Mouse (Mus musculus) left cerebral cortex, adult 2 months (tissue): Measurements from ENCODE around the gene Tcp11l1. TPM values are rescaled to one million over a fixed set of nuclear protein-coding genes. Genes with fewer than 3 reads are reported as not detected.

Experiments
- DNase-seq, 2 experiments: peaks; one replicate each; pipeline ENCODE4 v3.0.0; 2021 to 2022; ENCODE audit warnings: low spot score in 2 of 2, mixed read lengths in 1 of 2; ENCODE audit errors: extremely low spot score in 1 of 2
- H3K27ac ChIP-seq: fragments of 200-600 bp; 2 replicates; pipeline ENCODE4 v1.8.1; 2022
- H3K4me3 ChIP-seq: fragments of 200-600 bp; 2 replicates; pipeline ENCODE4 v1.8.1; 2022
- CTCF ChIP-seq: fragments of 200-600 bp; IDR thresholded peaks from 2 replicates; pipeline ENCODE4 v1.8.1; 2022; ENCODE audit warnings: antibody characterized with exemption, mild to moderate bottlenecking, moderate library complexity
- intact Hi-C: fragments of 180-260 bp; cut with DNase I; formaldehyde crosslinking; loops from one replicate; pipeline ENCODE4 v1.15.1; 2025
- total RNA-seq, 2 experiments: library from RNA; stranded (reverse); gene quantifications; 2 replicates each; pipeline ENCODE4 v1.2.3; 2021

The Tcp11l1 gene
- total RNA-seq, 2 experiments from 2014 or later: 41.5 to 42.6 TPM

DNA sequence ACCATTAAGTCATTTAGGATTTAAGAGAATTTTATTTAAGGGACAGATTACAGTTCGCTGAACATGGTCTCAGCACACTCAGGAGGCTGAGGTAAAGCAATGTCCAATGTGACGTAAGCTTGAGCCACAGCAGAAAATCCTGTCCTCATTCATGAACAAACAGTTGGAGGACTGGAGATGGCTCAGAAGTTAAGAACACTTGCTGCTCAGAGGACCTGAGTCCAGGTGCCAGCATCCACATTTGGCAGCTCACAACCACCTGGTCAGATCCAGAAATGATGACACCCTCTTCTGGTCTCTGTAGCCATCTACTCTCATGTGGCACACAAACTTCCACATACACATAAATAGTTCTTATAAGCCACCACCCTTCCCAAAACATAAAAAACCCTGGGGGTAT, 27.7 kb upstream of the Tcp11l1 start:
- Histone ChIP-seq H3K4me3 (no peak overlapping the region), H3K27ac (no peak overlapping the region)
- DNase-seq: no peak
- intact Hi-C loops: loop anchor here (5.0 kb wide), 1 partner anchor 52 kb away; no protein-coding TSS in a partner anchor
- TF ChIP-seq CTCF: no peak

DNA sequence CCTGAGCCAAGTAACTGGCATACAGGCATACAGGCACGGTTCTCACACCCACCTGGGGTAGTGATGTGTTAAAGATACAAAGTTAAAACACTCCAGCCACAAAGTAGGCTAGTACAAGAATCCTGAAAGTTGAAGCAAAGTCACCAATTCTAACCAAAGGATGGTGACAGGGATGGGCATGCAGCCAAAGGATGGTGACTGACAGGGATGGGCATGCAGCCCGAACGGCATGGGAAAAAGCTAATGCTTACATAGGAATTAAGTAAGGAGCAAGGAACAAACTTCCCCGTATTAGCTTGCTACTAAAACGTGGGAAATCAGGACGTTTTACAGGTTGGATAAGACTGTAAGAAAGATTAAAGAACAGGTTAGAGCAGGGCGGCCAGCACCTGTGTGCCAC, 24.3 kb upstream of the Tcp11l1 start:
- no peak for TF ChIP-seq CTCF
- intact Hi-C loops: no loop called here
- no peak overlapping the region for H3K27ac ChIP-seq
- DNase-seq: no peak
- H3K4me3 ChIP-seq: no peak overlapping the region

- no peak overlapping the region for H3K27ac ChIP-seq
- DNase-seq: no peak
- TF ChIP-seq CTCF: no peak
- intact Hi-C loops: no loop called here
- no peak overlapping the region for H3K4me3 ChIP-seq
These were observed 20.7 kb upstream of the Tcp11l1 start for GRCm38 (mm10) chr2:104732562-104733256.

- H3K27ac ChIP-seq: no peak overlapping the region
- intact Hi-C loops: no loop called here
- no peak for TF ChIP-seq CTCF
- H3K4me3 ChIP-seq: no peak overlapping the region
- no peak for DNase-seq
These were observed 20.1 kb upstream of the Tcp11l1 start for GRCm38 (mm10) chr2:104732033-104732444.

DNA sequence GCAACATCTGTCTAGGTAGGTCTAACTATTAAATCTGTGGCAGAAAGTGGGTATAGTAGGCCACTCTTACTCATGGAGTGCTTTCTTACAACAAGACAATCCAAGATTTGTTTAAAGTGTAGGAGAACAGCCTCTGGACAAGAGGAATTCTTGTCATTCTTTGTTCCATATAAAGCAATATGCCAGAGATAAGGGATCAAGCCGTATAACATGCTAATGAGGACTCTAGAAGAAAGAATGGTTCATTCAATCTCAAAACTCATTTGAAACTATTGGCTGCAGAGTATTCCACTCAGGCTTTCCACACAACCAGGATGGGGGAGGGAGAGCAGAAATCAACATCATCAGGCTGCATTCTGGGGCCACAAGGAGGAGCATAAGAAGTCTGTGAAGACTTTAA, 15.4 kb upstream of the Tcp11l1 start:
- intact Hi-C loops: no loop called here
- Histone ChIP-seq H3K4me3 (no peak overlapping the region), H3K27ac (no peak overlapping the region)
- no peak for DNase-seq
- TF ChIP-seq CTCF: no peak

DNA sequence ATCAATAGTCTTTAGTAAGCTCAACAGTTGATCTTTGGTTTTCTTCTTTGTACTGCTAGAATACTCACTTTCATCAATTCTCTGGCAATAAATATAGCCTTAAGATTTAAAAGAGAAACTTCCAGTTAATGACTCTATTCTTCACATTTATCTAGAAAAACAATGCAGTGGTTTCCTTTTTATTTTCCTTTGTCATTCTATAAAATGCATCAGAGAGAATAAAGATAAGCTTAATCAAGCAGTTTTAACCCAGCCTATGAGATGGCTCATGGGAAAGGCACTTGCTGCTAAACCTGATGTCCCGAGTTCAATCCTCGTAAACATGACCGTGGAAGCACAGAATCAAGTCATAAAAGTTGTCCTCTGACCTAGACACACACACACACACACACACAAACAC, 10.1 kb upstream of the Tcp11l1 start:
- intact Hi-C loops: no loop called here
- no peak overlapping the region for H3K27ac ChIP-seq
- no peak overlapping the region for H3K4me3 ChIP-seq
- DNase-seq: no peak
- TF ChIP-seq CTCF: no peak

GRCm38 (mm10) chr2:104717827-104718226, 5.9 kb upstream of the Tcp11l1 start:
- no peak for DNase-seq
- intact Hi-C loops: no loop called here
- TF ChIP-seq CTCF: no peak
- Histone ChIP-seq H3K4me3 (no peak overlapping the region), H3K27ac (no peak overlapping the region)

DNA sequence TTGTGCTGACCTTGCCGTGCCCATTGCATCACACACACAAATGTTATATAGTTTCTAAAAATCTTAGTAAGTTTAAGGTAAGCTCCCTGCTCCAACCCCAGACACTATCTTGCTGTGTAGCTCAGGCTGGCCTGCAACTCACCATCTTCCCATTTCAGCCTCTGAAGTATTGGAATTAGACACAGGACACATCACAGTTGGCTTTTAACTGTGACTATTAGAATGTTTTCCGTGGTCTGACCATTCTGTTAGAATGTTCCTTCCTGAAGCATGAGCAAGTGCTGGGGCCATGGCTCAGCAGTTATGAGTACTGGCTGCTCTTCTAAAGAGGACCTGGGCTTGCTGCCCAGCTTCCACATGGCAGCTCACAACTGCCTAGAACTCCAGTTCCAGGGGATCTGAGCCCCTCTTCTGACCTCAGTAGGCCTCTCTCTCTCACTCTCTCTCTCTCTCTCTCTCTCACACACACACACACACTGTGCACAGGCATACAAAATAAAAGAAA, 5.3 kb upstream of the Tcp11l1 start:
- no peak overlapping the region for H3K4me3 ChIP-seq
- no peak for DNase-seq
- intact Hi-C loops: no loop called here
- TF ChIP-seq CTCF: no peak
- H3K27ac ChIP-seq: no peak overlapping the region

GRCm38 (mm10) chr2:104716279-104716678, 4.3 kb upstream of the Tcp11l1 start, which contains the start of gene Pin1rt1:
Gene Pin1rt1, minus strand, starts transcription at chr2:104716379.
- TF ChIP-seq CTCF: no peak
- H3K4me3 ChIP-seq: no peak within 1 kb of the TSS
- no peak for DNase-seq
- intact Hi-C loops: no loop called here
- no peak within 1 kb of the TSS for H3K27ac ChIP-seq

DNA sequence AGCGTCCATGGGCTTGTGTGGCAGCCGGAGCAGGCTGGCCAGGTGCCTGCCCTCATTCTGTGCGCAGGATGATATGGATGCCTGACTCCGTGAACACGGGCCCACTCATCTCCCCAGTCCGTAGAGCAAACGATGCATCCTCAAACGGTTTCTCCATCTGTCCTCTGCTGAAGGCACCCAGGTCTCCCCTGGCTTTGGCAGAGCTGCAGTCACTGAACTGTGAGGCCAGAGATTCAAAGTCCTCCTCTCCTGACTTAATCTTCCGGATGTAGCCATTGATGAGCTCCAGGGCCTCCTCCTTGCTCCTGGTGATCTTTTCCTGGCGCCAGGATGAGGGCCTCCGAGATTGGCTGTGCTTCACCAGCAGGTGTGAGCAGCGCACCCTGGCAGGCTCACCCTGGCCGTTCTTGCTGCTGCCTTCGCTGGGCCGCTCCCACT, 2.3 kb upstream of the Tcp11l1 start:
- H3K27ac ChIP-seq: no peak overlapping the region
- no peak for TF ChIP-seq CTCF

DNA sequence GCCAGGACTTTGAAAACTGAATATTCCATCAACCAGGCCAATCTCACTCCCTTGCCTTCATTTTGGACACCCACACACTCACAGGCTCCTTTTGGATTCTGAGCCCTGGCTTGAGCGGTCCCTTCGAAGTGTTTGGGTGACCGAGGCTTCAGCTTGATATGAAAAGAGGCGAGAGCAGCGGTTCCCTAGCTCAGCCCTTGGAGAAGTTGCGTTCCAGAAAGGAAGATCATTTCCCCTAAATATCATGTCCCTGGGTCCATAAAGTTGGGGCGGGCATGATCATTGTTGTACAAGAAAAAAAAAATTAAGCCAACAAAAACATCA, 479 bp upstream of the Tcp11l1 start:
- DNase-seq: no peak
- peak overlapping the region; percentile 93 for H3K27ac ChIP-seq
- H3K4me3 ChIP-seq: peak overlapping the region; percentile 85
- intact Hi-C loops: loop anchor here (2.0 kb wide), 1 partner anchor 30 kb away; the partner anchor contains the start of gene Depdc7
- no peak for TF ChIP-seq CTCF

More for the DNA sequence above, 2.3 kb upstream of the Tcp11l1 start:
- no peak overlapping the region for H3K4me3 ChIP-seq
- no peak for DNase-seq
- intact Hi-C loops: no loop called here

DNA sequence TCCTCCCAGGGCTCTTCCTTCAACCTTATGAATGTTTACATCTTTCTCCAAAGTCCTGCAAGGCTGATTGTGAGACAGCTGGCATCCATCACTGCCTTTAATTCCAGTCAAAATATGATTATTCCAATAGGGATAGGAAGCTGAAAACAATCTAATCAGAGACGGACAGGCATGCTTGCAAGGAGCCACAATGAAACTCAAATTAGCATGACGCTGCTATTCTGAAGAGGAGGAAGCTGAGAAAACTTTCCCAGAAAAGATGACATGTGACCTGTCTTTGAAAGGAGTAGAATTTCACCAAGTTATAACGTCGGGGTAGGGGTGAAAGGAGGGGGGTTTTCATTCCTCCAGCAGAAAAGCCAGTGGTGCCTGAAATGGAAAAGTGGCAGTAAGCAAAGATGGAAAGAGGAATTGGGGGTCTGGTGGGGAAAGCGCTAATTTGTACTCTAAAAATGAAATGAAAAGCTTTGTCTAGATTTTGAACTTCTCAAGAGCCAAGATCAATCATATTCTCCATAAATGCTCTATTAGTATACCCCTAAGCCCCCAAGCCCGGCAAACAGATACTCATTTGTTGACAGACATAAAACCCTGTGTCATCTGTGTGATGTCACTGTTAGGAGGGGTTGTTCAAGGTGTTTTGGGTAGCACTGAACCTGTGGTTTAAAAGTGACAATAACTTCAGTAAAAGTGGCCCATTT, 1.1 kb downstream of the Tcp11l1 start:
- no peak for DNase-seq
- no peak for TF ChIP-seq CTCF
- peak overlapping the region; percentile 85 for H3K4me3 ChIP-seq
- H3K27ac ChIP-seq: no peak overlapping the region; the same call in 1 of the 2 replicates
- intact Hi-C loops: no loop called here
